Mouse (Mus musculus) limb, embryonic 15.5 days (tissue): ENCODE data around the gene Hdac4. TPM values are rescaled to one million over a fixed set of nuclear protein-coding genes. Genes with fewer than 3 reads are reported as not detected.

ENCODE experiments used
- ATAC-seq: fragments of 200-750 bp; cut with Nextera tagmentation; 2 replicates; pipeline ENCODE4 v1.8.0; 2017; ENCODE audit warnings: low read depth, moderate TSS enrichment; ENCODE audit not compliant: insufficient number of reproducible peaks, low FRiP score, low TSS enrichment
- H3K27ac ChIP-seq: fragments of 300-500 bp; sonication (generic); 2 replicates; pipeline ENCODE4 v1.5.1; 2015; ENCODE audit warnings: moderate library complexity, mild to moderate bottlenecking, inconsistent platforms
- H3K27me3 ChIP-seq: fragments of 300-500 bp; sonication (generic); 2 replicates; pipeline ENCODE4 v1.6.1; 2015; ENCODE audit warnings: inconsistent platforms
- H3K36me3 ChIP-seq: fragments of 300-500 bp; sonication (generic); 2 replicates; pipeline ENCODE4 v1.6.1; 2015; ENCODE audit warnings: inconsistent platforms
- H3K4me1 ChIP-seq: fragments of 300-500 bp; sonication (generic); 2 replicates; pipeline ENCODE4 v1.6.1; 2015; ENCODE audit warnings: inconsistent platforms
- H3K4me2 ChIP-seq: fragments of 300-500 bp; sonication (generic); 2 replicates; pipeline ENCODE4 v1.6.1; 2015; ENCODE audit warnings: mild to moderate bottlenecking, inconsistent platforms
- H3K4me3 ChIP-seq: fragments of 300-500 bp; sonication (generic); 2 replicates; pipeline ENCODE4 v1.5.1; 2015; ENCODE audit warnings: mild to moderate bottlenecking, inconsistent platforms
- H3K9ac ChIP-seq: fragments of 300-500 bp; sonication (generic); 2 replicates; pipeline ENCODE4 v1.6.1; 2015; ENCODE audit warnings: inconsistent platforms
- H3K9me3 ChIP-seq: fragments of 300-500 bp; sonication (generic); 2 replicates; pipeline ENCODE4 v1.6.1; 2016; ENCODE audit warnings: inconsistent platforms
- WGBS: fragments of 180-500 bp; shearing (Covaris S2); methylation state at CpG from one replicate; pipeline ENCODE4 v1.1.7; 2015; 5-methylcytosine and 5-hydroxymethylcytosine counted together
- polyA plus RNA-seq: library from polyadenylated mRNA; unstranded; fragments of >200 nt; fragmentation: Nextera tagmentation; extraction: Ambion mirVana; gene quantifications from 2 replicates; pipeline ENCODE4 v1.2.1, GENCODE M21; 2015

The Hdac4 gene
- polyA plus RNA-seq, 1 experiment from 2014 or later, result 24.1 TPM

- Histone ChIP-seq H3K4me1 (no peaks in the 10 kb centered on the region), H3K27me3 (no peaks in the 10 kb centered on the region), H3K36me3 (peaks cover 31% of the 10 kb centered on the region), H3K9me3 (no peaks in the 10 kb centered on the region), H3K4me3 (no peak overlapping the region), H3K27ac (no peak overlapping the region), H3K9ac (no peak overlapping the region), H3K4me2 (no peak overlapping the region)
- ATAC-seq, result no peak
- 76% methylated on average over 6 of the region's 6 CpGs for WGBS
Measured at GRCm38 (mm10) chr1:92030541-92030940, 165.0 kb downstream of the Hdac4 start.

- WGBS, result 83% methylated on average over 2 of the region's 2 CpGs
- H3K4me2 ChIP-seq, result no peak overlapping the region
- H3K9me3 ChIP-seq, result no peaks in the 10 kb centered on the region
- H3K27ac ChIP-seq, result no peak overlapping the region
- no peaks in the 10 kb centered on the region for H3K27me3 ChIP-seq
- no peaks in the 10 kb centered on the region for H3K4me1 ChIP-seq
- no peak overlapping the region for H3K4me3 ChIP-seq
- no peak overlapping the region for H3K9ac ChIP-seq
- peaks cover 31% of the 10 kb centered on the region for H3K36me3 ChIP-seq
- no peak for ATAC-seq
Measured at GRCm38 (mm10) chr1:92028158-92028557, 167.3 kb downstream of the Hdac4 start.

- Histone ChIP-seq H3K4me3 (no peak overlapping the region), H3K4me1 (peaks cover 7% of the 10 kb centered on the region; the same call in 1 of the 2 replicates), H3K4me2 (no peak overlapping the region), H3K36me3 (peaks cover 31% of the 10 kb centered on the region), H3K9ac (no peak overlapping the region), H3K9me3 (no peaks in the 10 kb centered on the region), H3K27me3 (no peaks in the 10 kb centered on the region), H3K27ac (no peak overlapping the region)
- ATAC-seq, result no peak
- WGBS, result 80% methylated on average over 3 of the region's 3 CpGs
Measured at GRCm38 (mm10) chr1:92026351-92026750, 169.1 kb downstream of the Hdac4 start.

GRCm38 (mm10) chr1:92023906-92024305 is 171.6 kb downstream of the Hdac4 start:
- peaks cover 7% of the 10 kb centered on the region; the same call in 1 of the 2 replicates for H3K4me1 ChIP-seq
- H3K4me3 ChIP-seq, result no peak overlapping the region
- no peaks in the 10 kb centered on the region for H3K9me3 ChIP-seq
- H3K27ac ChIP-seq, result no peak overlapping the region
- no peak for ATAC-seq
- WGBS, result 89% methylated on average over 3 of the region's 3 CpGs
- H3K9ac ChIP-seq, result no peak overlapping the region
- H3K27me3 ChIP-seq, result no peaks in the 10 kb centered on the region
- H3K36me3 ChIP-seq, result peaks cover 22% of the 10 kb centered on the region
- H3K4me2 ChIP-seq, result no peak overlapping the region

GRCm38 (mm10) chr1:92022009-92022408 is 173.5 kb downstream of the Hdac4 start:
- Histone ChIP-seq H3K9ac (no peak overlapping the region), H3K4me2 (no peak overlapping the region), H3K27ac (no peak overlapping the region), H3K4me3 (no peak overlapping the region), H3K9me3 (no peaks in the 10 kb centered on the region), H3K36me3 (peaks cover 7% of the 10 kb centered on the region), H3K4me1 (peaks cover 7% of the 10 kb centered on the region; the same call in 1 of the 2 replicates), H3K27me3 (no peaks in the 10 kb centered on the region)
- ATAC-seq, result no peak
- WGBS, result 81% methylated on average over 4 of the region's 4 CpGs

GRCm38 (mm10) chr1:92015938-92016672 is 179.4 kb downstream of the Hdac4 start:
- no peak overlapping the region for H3K27ac ChIP-seq
- H3K9ac ChIP-seq, result no peak overlapping the region
- no peak overlapping the region for H3K4me2 ChIP-seq
- H3K27me3 ChIP-seq, result no peaks in the 10 kb centered on the region
- ATAC-seq, result no peak
- no peaks in the 10 kb centered on the region for H3K9me3 ChIP-seq
- peaks cover 13% of the 10 kb centered on the region; the same call in 1 of the 2 replicates for H3K36me3 ChIP-seq
- no peak overlapping the region for H3K4me3 ChIP-seq
- 0 out of 2 replicates have a peak, but pooled peaks cover 3% of the 10 kb centered on the region for H3K4me1 ChIP-seq
- WGBS, result 67% methylated on average over 4 of the region's 4 CpGs

- H3K27ac ChIP-seq, result no peak overlapping the region
- no peak overlapping the region for H3K4me3 ChIP-seq
- ATAC-seq, result no peak
- H3K9me3 ChIP-seq, result no peaks in the 10 kb centered on the region
- H3K27me3 ChIP-seq, result no peaks in the 10 kb centered on the region
- H3K36me3 ChIP-seq, result peaks cover 13% of the 10 kb centered on the region; the same call in 1 of the 2 replicates
- H3K4me2 ChIP-seq, result no peak overlapping the region
- H3K9ac ChIP-seq, result no peak overlapping the region
- 0 out of 2 replicates have a peak, but pooled peaks cover 3% of the 10 kb centered on the region for H3K4me1 ChIP-seq
Measured at GRCm38 (mm10) chr1:92015252-92015651, 180.2 kb downstream of the Hdac4 start.

GRCm38 (mm10) chr1:92014496-92014895 is 181.0 kb downstream of the Hdac4 start:
- Histone ChIP-seq H3K36me3 (peaks cover 13% of the 10 kb centered on the region; the same call in 1 of the 2 replicates), H3K9me3 (no peaks in the 10 kb centered on the region), H3K4me2 (no peak overlapping the region), H3K27ac (no peak overlapping the region), H3K9ac (no peak overlapping the region), H3K27me3 (no peaks in the 10 kb centered on the region), H3K4me3 (no peak overlapping the region), H3K4me1 (0 out of 2 replicates have a peak, but pooled peaks cover 3% of the 10 kb centered on the region)
- no peak for ATAC-seq

- Histone ChIP-seq H3K27ac (no peak overlapping the region), H3K9ac (no peak overlapping the region), H3K27me3 (no peaks in the 10 kb centered on the region), H3K4me3 (no peak overlapping the region), H3K9me3 (no peaks in the 10 kb centered on the region), H3K4me1 (peaks cover 9% of the 10 kb centered on the region), H3K36me3 (peaks cover 9% of the 10 kb centered on the region), H3K4me2 (no peak overlapping the region)
- no peak for ATAC-seq
- 44% methylated on average over 1 of the region's 1 CpGs for WGBS
Measured at GRCm38 (mm10) chr1:92006666-92007065, 188.8 kb downstream of the Hdac4 start.

GRCm38 (mm10) chr1:92005617-92005940 is 189.9 kb downstream of the Hdac4 start:
- 60% methylated on average over 2 of the region's 2 CpGs for WGBS
- no peak overlapping the region for H3K4me2 ChIP-seq
- H3K27ac ChIP-seq, result peak overlapping the region; percentile 38; the same call in 1 of the 2 replicates
- H3K4me3 ChIP-seq, result no peak overlapping the region
- H3K36me3 ChIP-seq, result peaks cover 13% of the 10 kb centered on the region
- ATAC-seq, result no peak
- no peak overlapping the region for H3K9ac ChIP-seq
- no peaks in the 10 kb centered on the region for H3K27me3 ChIP-seq
- H3K4me1 ChIP-seq, result peaks cover 9% of the 10 kb centered on the region
- H3K9me3 ChIP-seq, result no peaks in the 10 kb centered on the region

- no peak overlapping the region for H3K9ac ChIP-seq
- whole genome bisulfite sequencing, result 47% methylated on average over 8 of the region's 8 CpGs
- H3K36me3 ChIP-seq, result peaks cover 13% of the 10 kb centered on the region
- H3K27ac ChIP-seq, result peak overlapping the region; percentile 38; the same call in 1 of the 2 replicates
- H3K4me1 ChIP-seq, result peaks cover 9% of the 10 kb centered on the region
- H3K9me3 ChIP-seq, result no peaks in the 10 kb centered on the region
- H3K4me3 ChIP-seq, result no peak overlapping the region
- ATAC-seq, result 0 out of 2 replicates have a peak, but pooled peaks have one; percentile 65
- no peaks in the 10 kb centered on the region for H3K27me3 ChIP-seq
- no peak overlapping the region for H3K4me2 ChIP-seq
Measured at GRCm38 (mm10) chr1:92004906-92005616, 190.4 kb downstream of the Hdac4 start.

GRCm38 (mm10) chr1:92004122-92004521 is 191.4 kb downstream of the Hdac4 start:
- no peak for ATAC-seq

More at GRCm38 (mm10) chr1:92004122-92004521, 191.4 kb downstream of the Hdac4 start:
- Histone ChIP-seq H3K4me3 (no peak overlapping the region), H3K27me3 (no peaks in the 10 kb centered on the region), H3K9ac (no peak overlapping the region), H3K4me2 (no peak overlapping the region), H3K9me3 (no peaks in the 10 kb centered on the region), H3K4me1 (peaks cover 9% of the 10 kb centered on the region), H3K27ac (no peak overlapping the region), H3K36me3 (peaks cover 16% of the 10 kb centered on the region)
- WGBS, result 52% methylated on average over 1 of the region's 1 CpGs
